Mouse (Mus musculus) intestine, embryonic 16.5 days (tissue): ENCODE results near the gene Rbp2. TPM values are rescaled to one million over a fixed set of nuclear protein-coding genes. Genes with fewer than 3 reads are reported as not detected.

Experiments
- ATAC-seq: fragments of 200-750 bp; cut with Nextera tagmentation; 2 replicates; pipeline ENCODE4 v1.8.0; 2017; ENCODE audit warnings: moderate TSS enrichment, moderate library complexity
- H3K27ac ChIP-seq: fragments of 300-500 bp; sonication (generic); 2 replicates; pipeline ENCODE4 v1.5.1; 2014; ENCODE audit warnings: mild to moderate bottlenecking, low read length
- H3K27me3 ChIP-seq: fragments of 300-500 bp; sonication (generic); replicated peaks from 2 replicates; pipeline ENCODE4 v1.6.1; 2014; ENCODE audit warnings: low read length, control low read depth, mixed read lengths; ENCODE audit not compliant: control insufficient read depth, insufficient read depth
- H3K36me3 ChIP-seq: fragments of 300-500 bp; sonication (generic); 2 replicates; pipeline ENCODE4 v1.6.1; 2014; ENCODE audit warnings: low read length, control low read depth; ENCODE audit not compliant: control insufficient read depth, insufficient read depth
- H3K4me1 ChIP-seq: fragments of 300-500 bp; sonication (generic); 2 replicates; pipeline ENCODE4 v1.6.1; 2014; ENCODE audit warnings: low read length, control low read depth, mixed read lengths; ENCODE audit not compliant: control insufficient read depth, insufficient read depth
- H3K4me2 ChIP-seq: fragments of 300-500 bp; sonication (generic); 2 replicates; pipeline ENCODE4 v1.6.1; 2014; ENCODE audit warnings: low read depth, low read length, control low read depth
- H3K4me3 ChIP-seq: fragments of 300-500 bp; sonication (generic); 2 replicates; pipeline ENCODE4 v1.5.1; 2014; ENCODE audit warnings: mild to moderate bottlenecking, low read length
- H3K9ac ChIP-seq: fragments of 300-500 bp; sonication (generic); 2 replicates; pipeline ENCODE4 v1.6.1; 2014; ENCODE audit warnings: low read depth, low read length
- H3K9me3 ChIP-seq: fragments of 300-500 bp; sonication (generic); 2 replicates; pipeline ENCODE4 v1.6.1; 2016; ENCODE audit warnings: low read length, control low read depth; ENCODE audit not compliant: control insufficient read depth
- WGBS: fragments of 180-500 bp; shearing (Covaris S2); extraction: QIAGEN DNeasy Blood & Tissue Kit; methylation state at CpG from one replicate; pipeline ENCODE4 v1.1.7; 2014; 5-methylcytosine and 5-hydroxymethylcytosine counted together
- polyA plus RNA-seq: library from polyadenylated mRNA; unstranded; fragments of >200 nt; fragmentation: Nextera tagmentation; extraction: Ambion mirVana; gene quantifications from 2 replicates; pipeline ENCODE4 v1.2.1, GENCODE M21; 2015

The Rbp2 gene
- polyA plus RNA-seq, 1 experiment from 2014 or later = 749 TPM

DNA sequence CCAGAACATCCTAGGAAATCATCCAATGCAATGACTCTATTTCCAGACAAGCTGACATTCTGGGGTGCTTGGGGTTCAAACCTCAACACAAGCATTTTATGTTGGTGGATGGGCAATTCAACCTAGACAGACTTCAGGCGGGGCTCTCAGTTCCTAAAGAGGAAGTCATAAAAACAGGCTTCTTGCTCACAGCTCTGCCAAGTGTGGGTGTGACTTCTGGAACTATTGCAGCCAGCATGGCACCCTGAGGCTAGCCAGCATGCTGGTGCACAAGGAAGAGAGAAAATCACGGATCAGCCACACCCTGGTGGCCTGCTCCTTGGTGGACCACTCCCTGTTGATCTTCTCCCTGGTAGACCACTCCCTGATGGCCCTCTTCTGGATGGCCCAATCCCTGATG is 45.1 kb downstream of the Rbp2 start:
- ATAC-seq = no peak
- Histone ChIP-seq H3K4me2 (no peak overlapping the region), H3K9ac (no peak overlapping the region), H3K27ac (no peak overlapping the region), H3K4me3 (no peak overlapping the region), H3K36me3 (no peaks in the 10 kb centered on the region), H3K4me1 (peaks cover 6% of the 10 kb centered on the region; the same call in 1 of the 2 replicates), H3K27me3 (no peaks in the 10 kb centered on the region), H3K9me3 (no peaks in the 10 kb centered on the region)
- WGBS = 37% methylated on average over 2 of the region's 2 CpGs

DNA sequence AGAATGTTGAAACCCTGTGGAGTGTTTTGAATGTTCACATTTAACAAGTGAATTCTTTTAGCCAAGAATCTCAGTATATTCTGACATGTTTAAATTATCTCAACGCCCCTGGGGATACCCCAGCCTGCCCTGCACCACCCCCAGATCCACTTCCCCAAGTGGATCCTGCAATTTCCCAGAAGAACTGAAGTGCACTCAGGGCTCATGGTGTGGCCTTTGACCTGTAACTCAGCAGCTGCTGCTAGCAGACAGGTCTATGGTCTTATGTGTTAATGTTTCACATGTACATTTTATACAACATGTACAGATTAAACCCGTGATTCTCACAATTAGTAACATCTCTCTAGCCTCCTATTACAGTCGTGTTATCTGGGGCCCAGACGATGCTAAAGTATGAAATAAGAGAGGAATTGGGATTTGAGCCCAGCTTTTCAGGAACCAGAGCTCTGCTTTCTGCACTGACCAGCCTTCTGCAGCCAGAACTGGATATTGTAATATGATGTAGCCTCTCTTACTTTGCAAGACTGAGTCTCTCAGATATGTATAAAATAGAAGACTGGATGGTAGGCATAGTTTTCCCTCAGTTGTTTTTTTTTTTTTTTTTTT is 48.9 kb downstream of the Rbp2 start:
- H3K9ac ChIP-seq = no peak overlapping the region
- WGBS = 33% methylated on average over 4 of the region's 4 CpGs
- H3K4me2 ChIP-seq = no peak overlapping the region
- 0 out of 2 replicates have a peak overlapping the region, but pooled peaks have one; percentile 8 for H3K27ac ChIP-seq
- H3K9me3 ChIP-seq = no peaks in the 10 kb centered on the region
- ATAC-seq = peak; percentile 70
- H3K27me3 ChIP-seq = no peaks in the 10 kb centered on the region
- no peak overlapping the region for H3K4me3 ChIP-seq
- no peaks in the 10 kb centered on the region for H3K36me3 ChIP-seq
- H3K4me1 ChIP-seq = peaks cover 10% of the 10 kb centered on the region

DNA sequence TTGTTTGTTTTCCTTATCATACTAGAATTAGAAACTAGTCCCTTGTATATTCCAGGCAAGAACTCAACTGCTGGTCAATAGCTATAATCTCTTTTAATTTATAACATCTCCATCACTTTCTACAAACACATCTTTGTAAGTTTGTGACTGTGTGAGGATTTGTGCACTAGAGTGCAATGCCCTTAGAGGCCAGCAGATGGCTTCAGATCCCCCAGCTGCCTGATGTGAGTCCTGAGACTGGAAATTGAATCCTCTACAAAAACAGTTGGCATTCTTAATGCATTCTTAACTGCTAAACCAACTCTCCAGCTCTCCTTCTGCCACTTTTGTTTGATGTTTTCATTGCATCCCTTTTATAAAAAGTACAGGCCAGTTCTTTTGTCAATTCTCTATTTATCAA is 49.8 kb downstream of the Rbp2 start:
- Histone ChIP-seq H3K36me3 (no peaks in the 10 kb centered on the region), H3K4me1 (peaks cover 10% of the 10 kb centered on the region), H3K4me3 (no peak overlapping the region), H3K4me2 (no peak overlapping the region), H3K27ac (no peak overlapping the region), H3K27me3 (no peaks in the 10 kb centered on the region), H3K9me3 (no peaks in the 10 kb centered on the region), H3K9ac (no peak overlapping the region)
- no peak for ATAC-seq

DNA sequence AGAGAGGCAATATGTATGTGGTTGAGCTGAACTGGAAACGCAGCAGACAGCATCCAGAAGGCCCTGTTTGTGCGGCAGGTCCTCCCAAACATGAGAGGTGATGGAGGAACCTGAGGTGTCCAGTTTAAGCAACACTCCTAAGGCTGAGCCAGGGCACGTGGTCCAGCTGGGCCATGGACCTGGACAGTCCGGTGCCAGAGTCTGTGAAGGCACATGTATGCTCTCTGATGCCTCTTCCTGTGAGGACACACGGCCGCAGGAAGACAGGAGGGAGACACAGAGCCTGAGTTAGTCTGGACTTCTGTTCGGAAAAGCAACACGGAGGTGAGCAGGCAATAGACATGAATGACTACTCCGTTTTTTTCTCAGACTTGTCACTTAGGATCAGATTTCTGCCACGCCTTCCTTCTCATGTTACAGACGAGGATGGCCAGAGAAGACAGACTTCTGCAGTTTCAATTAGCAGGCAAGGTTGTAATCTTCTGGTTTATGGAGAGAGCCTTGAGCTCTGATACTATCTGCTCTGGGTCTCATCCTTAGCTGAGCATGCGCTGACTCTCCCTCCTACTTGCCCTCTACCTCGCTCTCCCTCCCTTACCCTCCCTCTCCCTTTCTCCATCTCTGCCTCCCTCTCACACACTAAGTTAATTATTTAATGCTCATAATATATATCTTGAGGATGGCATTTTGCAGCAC is 52.2 kb downstream of the Rbp2 start:
- Histone ChIP-seq H3K27me3 (no peaks in the 10 kb centered on the region), H3K4me1 (peaks cover 7% of the 10 kb centered on the region; the same call in 1 of the 2 replicates), H3K27ac (peak overlapping the region; percentile 27; the same call in 1 of the 2 replicates), H3K4me3 (peak overlapping the region; percentile 9; the same call in 1 of the 2 replicates), H3K4me2 (peak overlapping the region; percentile 10), H3K9me3 (no peaks in the 10 kb centered on the region), H3K9ac (no peak overlapping the region), H3K36me3 (no peaks in the 10 kb centered on the region)
- 31% methylated on average over 13 of the region's 13 CpGs for WGBS
- peak; percentile 82 for ATAC-seq

DNA sequence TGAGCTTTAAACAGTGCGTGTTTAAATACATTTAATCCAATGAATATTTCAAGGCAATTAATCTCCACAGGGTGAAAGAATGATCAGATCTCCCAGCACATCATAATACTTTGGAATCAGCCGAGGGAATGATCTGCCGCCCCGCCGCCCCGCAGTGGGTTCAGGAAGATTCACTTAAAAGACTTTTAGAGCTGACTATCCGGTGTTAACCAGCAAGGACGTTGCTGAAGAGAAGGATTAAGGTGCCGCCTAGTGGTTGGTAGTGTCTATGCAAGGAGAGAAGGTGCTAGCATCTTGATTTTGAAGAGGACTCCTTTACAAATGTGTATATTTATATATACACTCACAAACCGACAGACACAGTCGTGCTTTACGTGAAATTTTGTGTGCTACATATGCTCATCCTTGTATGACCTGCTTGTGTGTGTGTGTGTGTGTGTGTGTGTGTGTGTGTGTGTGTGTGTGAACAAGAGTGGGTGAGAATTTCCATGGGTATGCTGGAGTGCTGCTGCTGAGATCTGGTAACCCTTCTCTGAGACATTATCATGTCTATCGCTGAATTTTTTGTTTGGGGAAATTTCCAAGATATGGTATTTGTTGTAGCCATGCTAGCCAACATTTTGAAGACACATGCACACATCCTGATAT is 52.9 kb downstream of the Rbp2 start:
- H3K27me3 ChIP-seq = no peaks in the 10 kb centered on the region
- ATAC-seq = peak; percentile 78
- WGBS = 4% methylated on average over 13 of the region's 13 CpGs

DNA sequence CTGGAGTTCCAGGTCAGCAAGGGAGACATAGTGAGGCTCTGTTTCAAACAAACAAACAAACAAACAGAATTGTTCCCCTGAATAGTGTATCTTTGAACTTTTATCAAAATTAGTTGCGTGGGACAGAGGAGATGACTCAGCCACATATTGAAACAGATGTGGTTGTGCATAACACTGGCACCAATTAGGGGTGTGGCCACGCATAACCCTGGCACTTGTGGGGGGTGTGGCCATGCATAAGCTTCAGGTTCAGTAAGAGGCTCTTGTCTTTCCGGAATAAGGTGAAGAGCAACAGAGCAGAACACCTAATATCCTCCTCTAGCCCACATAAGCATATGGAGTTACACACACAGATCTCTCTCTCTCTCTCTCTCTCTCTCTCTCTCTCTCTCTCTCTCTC is 58.1 kb downstream of the Rbp2 start:
- H3K9me3 ChIP-seq = no peaks in the 10 kb centered on the region
- H3K27me3 ChIP-seq = no peaks in the 10 kb centered on the region
- no peak overlapping the region for H3K4me2 ChIP-seq
- H3K36me3 ChIP-seq = no peaks in the 10 kb centered on the region
- no peak for ATAC-seq
- no peak overlapping the region for H3K4me3 ChIP-seq
- WGBS = 84% methylated on average over 3 of the region's 3 CpGs
- H3K4me1 ChIP-seq = no peaks in the 10 kb centered on the region
- no peak overlapping the region for H3K9ac ChIP-seq
- H3K27ac ChIP-seq = no peak overlapping the region

More for the DNA sequence above, 52.9 kb downstream of the Rbp2 start:
- no peak overlapping the region; the same call in 1 of the 2 replicates for H3K4me3 ChIP-seq
- H3K36me3 ChIP-seq = no peaks in the 10 kb centered on the region
- no peak overlapping the region for H3K27ac ChIP-seq
- H3K9me3 ChIP-seq = no peaks in the 10 kb centered on the region
- H3K4me2 ChIP-seq = peak overlapping the region; percentile 10
- H3K4me1 ChIP-seq = peaks cover 7% of the 10 kb centered on the region; the same call in 1 of the 2 replicates
- no peak overlapping the region for H3K9ac ChIP-seq

Other genes with a start within 250 kb of the Rbp2 start
- gene Nmnat3, start 198.7 kb upstream of the Rbp2 start, polyA plus RNA-seq = 20.1 and 21.9 TPM in 2 replicates
- gene Rbp1, start 63.2 kb upstream of the Rbp2 start, polyA plus RNA-seq = 42.9 and 51.5 TPM in 2 replicates
- gene Copb2, start 77.6 kb downstream of the Rbp2 start, polyA plus RNA-seq = 160 and 166 TPM in 2 replicates
- 64.7 and 68.7 TPM in 2 replicates for gene Mrps22, start 115.5 kb downstream of the Rbp2 start, polyA plus RNA-seq